Mouse (Mus musculus) layer of hippocampus, adult 18-20 months (tissue): ENCODE measurements around the gene Lrrc8a. TPM values are rescaled to one million over a fixed set of nuclear protein-coding genes. Genes with fewer than 3 reads are reported as not detected.
A peak's percentile ranks its signal among the peaks of the same experiment; 100 is the strongest.

Experiments
- DNase-seq, 2 experiments: peaks; one replicate each; pipeline ENCODE4 v3.0.0; 2022; ENCODE audit warnings: low spot score in 2 of 2
- long read RNA-seq: library from polyadenylated mRNA; stranded (forward); transcript quantifications from one replicate; pipeline ENCODE4 v2.0.0, GENCODE M21; 2021
- total RNA-seq, 2 experiments: library from RNA; stranded (reverse); gene quantifications; 2 replicates each; pipeline ENCODE4 v1.2.3; 2021

The Lrrc8a gene
- 10 to 100 TPM; 61.5 to 62.8 TPM for total RNA-seq
- long read RNA-seq, full-length matches to known transcripts = 22 of 28 reads
- long read RNA-seq, partial matches to known transcripts = 4 of 28 reads
- long read RNA-seq, other reads (novel, unspliced or antisense) = 2 of 28 reads

GRCm38 (mm10) chr2:30237199-30237880 is at the start of gene Lrrc8a:
Gene Lrrc8a, plus strand, starts transcription at chr2:30237715.
- DNase-seq = peak; percentile 99

DNA sequence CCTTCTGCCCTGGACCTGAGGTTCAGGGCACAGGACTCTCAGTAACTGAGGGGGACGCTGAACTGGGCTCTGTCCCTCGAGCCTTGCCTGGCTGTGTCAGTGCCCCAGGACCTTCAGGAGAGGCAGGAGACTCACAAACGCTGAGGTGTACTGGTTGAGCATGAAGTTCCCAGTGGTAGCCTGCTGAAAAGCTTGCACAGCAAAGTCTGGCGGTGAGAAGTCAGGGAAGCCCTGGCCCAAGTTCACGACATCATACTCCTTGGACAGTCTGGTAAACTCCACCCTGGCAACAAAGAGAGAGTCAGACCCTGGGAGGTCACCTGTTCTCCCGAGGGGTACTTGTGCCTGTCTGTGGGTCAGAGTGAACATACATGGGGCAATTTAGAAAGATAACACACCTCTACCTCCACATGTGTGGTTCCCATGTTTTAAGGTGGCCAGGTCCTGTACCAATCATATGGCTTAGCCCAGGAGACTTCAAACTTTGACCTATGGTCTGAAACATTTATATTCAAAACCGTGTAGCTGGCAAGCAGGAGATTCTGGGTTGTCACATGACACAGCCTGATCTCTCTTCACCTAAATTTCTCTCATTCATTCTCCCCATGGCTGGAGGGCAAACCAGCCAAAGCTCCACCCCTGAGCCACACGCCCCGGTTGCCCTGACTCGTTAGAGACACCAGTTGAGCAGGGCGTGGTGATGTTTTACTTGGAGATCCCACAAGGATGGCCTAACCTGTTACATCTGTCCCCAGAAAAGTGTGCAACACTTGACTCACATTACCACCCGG is 45.5 kb upstream of the Lrrc8a start:
- DNase-seq = no peak

GRCm38 (mm10) chr2:30194656-30195055 is 42.9 kb upstream of the Lrrc8a start:
- DNase-seq = no peak

DNA sequence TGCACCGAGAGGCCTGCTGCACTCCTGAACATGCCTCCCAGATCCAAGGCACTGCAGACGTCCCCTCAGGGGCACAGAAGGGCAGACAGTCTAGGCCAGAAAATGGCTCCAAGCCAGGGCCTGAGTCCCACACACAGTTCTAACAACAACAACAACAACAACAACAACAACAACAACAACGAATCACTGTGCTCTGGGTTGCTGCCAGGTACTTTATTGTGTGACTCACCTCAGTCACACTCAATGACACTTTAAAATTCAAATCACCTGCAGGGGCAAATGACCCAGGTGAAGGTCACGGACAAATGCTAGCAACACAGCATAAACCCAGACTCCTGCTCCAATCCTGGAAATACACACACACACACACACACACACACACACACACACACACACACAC is 39.5 kb upstream of the Lrrc8a start:
- no peak for DNase-seq

GRCm38 (mm10) chr2:30199984-30200383 is 37.5 kb upstream of the Lrrc8a start:
- DNase-seq = no peak

- no peak for DNase-seq
These were observed 37.1 kb upstream of the Lrrc8a start for GRCm38 (mm10) chr2:30200388-30200925.

DNA sequence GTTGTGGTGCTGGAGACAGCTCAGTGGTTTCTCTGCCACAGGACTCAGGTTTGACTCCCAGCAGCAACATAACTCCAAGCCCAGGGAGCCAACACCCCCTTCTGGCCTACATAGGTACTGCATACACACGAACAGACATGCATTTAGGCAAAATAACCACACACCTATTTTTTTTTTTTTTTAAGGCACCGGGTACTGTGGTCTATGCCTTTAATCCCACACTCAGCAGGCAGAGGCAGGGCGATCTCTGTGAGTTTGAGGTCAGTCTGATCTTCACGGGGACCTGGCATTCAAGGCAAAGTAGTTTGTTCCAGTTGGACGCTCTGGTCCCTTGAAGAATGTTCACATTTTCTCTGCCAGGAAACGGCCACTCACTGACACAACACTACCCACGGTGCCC is 34.1 kb upstream of the Lrrc8a start:
- DNase-seq = no peak

DNA sequence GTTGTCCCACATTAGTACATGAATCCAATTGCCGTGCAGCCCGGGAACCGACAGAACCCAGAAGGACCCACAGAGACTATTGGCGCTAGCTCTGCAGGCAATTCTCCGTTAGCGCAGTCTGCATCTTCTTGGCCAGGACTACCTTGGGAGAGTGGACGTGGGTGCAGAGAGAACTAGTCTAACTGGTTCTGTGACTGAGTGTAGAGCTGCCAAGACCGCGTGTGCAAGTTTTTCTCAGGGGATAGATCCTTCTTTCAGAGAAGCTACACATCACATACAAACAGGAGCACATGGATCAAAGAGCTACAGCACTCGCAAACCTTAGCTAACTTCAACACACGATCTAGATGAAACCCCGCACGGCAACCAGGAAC is 32.3 kb upstream of the Lrrc8a start:
- DNase-seq = peak in 1 of 2 experiments; percentile 9

GRCm38 (mm10) chr2:30205629-30206357 is 31.7 kb upstream of the Lrrc8a start, which contains the start of gene Kyat1:
Gene Kyat1, minus strand, starts transcription at chr2:30205847.
- peak; percentile 88 to 95 for DNase-seq

- DNase-seq = no peak
These were observed 30.1 kb upstream of the Lrrc8a start for GRCm38 (mm10) chr2:30207401-30207800.

GRCm38 (mm10) chr2:30207886-30208285 is 29.6 kb upstream of the Lrrc8a start:
- no peak for DNase-seq

GRCm38 (mm10) chr2:30211408-30212168 is 25.9 kb upstream of the Lrrc8a start:
- no peak for DNase-seq

DNA sequence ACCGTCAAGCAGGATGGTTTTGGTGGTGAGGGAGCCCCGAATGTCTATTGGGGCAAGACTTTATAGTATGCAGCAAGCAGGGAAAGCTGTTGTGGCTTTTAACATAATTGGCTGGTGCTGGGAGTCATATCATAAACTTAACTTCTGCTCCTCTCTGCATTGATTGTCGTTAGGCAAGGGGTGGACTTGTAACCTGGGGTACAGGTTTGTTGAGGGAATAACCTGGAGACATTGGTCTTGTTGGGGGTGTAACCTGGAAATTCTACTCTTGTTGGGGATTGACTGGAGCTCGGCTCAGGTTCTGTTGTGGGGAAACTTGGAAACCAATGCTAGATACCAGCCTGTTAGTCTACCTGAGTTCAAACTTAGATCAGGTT is 25.4 kb upstream of the Lrrc8a start:
- DNase-seq = no peak

- DNase-seq = no peak
These were observed 24.6 kb upstream of the Lrrc8a start for GRCm38 (mm10) chr2:30212951-30213350.

- no peak for DNase-seq
These were observed 22.8 kb upstream of the Lrrc8a start for GRCm38 (mm10) chr2:30214745-30215144.

- no peak for DNase-seq
These were observed 22.0 kb upstream of the Lrrc8a start for GRCm38 (mm10) chr2:30215493-30215892.

- no peak for DNase-seq
These were observed 21.2 kb upstream of the Lrrc8a start for GRCm38 (mm10) chr2:30216293-30216692.

DNA sequence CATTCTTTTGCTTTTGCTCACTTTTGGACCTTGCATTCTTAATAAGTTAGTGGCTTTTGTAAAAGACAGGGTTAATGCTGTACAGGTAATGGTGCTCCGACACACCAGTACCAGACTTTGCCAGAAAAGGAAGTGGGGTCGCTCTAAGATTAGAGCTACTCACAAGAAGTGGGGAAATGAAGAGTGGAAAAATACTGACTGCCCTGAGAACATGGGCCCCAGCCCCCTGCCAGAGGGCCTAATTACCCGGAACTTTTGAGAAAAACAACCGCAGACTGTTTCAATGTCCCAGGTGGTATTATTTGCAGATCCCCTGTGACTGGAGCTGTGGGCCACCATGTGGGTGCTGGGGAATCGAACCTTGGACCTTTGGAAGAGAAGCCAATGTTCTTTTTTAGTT is 1.9 kb upstream of the Lrrc8a start:
- no peak for DNase-seq

DNA sequence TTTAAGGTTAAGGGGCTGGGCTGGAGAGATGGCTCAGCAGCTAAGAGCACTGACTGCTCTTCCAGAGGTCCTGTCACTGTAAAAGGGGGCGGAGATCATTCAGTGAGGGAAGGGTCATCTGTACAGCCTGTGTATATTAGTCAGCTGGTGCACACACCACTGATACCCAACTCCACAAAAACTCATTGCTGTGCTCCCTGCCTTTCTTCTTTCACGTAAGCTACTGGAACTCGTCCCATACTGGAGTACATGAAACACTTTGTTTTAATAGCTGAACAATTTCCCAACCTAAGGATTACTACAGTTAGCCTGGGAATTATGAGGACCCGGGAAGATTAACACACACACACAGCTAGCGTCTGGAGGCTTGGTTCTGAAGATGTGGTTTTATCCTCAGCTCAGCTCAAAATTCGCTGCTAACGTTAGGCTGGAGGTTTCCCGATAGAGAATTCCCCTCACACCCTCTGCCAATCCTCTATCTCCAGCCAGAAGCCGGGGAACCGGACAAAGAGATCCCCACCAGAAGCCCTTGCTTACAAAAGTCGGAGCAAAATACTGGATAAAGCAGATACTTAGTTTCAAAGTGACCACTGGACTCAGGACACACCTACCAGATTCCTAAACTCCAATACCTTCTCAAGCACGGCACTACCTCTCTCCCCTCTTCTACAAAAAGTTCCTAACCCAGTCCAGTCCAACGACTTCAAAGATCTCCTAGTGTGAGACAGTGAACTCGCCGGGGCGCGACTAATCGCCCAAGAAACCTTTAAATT is 903 bp upstream of the Lrrc8a start:
- DNase-seq = no peak

- DNase-seq = peak; percentile 50 to 69
These were observed 366 bp downstream of the Lrrc8a start for GRCm38 (mm10) chr2:30237881-30238280.
